Mouse (Mus musculus) stomach, postnatal 0 days (tissue): ENCODE results near the gene Fem1b. TPM values are rescaled to one million over a fixed set of nuclear protein-coding genes. Genes with fewer than 3 reads are reported as not detected.

Experiments used
- ATAC-seq: fragments of 200-750 bp; cut with Nextera tagmentation; 2 replicates; pipeline ENCODE4 v1.8.0; 2017; ENCODE audit not compliant: low FRiP score, low TSS enrichment
- DNase-seq: peaks from one replicate; pipeline ENCODE4 v3.0.0-alpha.2; 2016; ENCODE audit warnings: low spot score
- H3K27ac ChIP-seq: fragments of 300-500 bp; sonication (generic); replicated peaks from 2 replicates; pipeline ENCODE4 v1.5.1; 2014; ENCODE audit warnings: mild to moderate bottlenecking, control low read depth
- H3K27me3 ChIP-seq: fragments of 300-500 bp; sonication (generic); 2 replicates; pipeline ENCODE4 v1.6.1; 2014; ENCODE audit warnings: low read length; ENCODE audit not compliant: control insufficient read depth, insufficient read depth
- H3K36me3 ChIP-seq: fragments of 300-500 bp; sonication (generic); 2 replicates; pipeline ENCODE4 v1.6.1; 2014; ENCODE audit warnings: low read length, mixed read lengths; ENCODE audit not compliant: control insufficient read depth, insufficient read depth
- H3K4me1 ChIP-seq: fragments of 300-500 bp; sonication (generic); replicated peaks from 2 replicates; pipeline ENCODE4 v1.6.1; 2014; ENCODE audit warnings: antibody characterized with exemption; ENCODE audit not compliant: control insufficient read depth, insufficient read depth
- H3K4me2 ChIP-seq: fragments of 300-500 bp; sonication (generic); replicated peaks from 2 replicates; pipeline ENCODE4 v1.6.1; 2014; ENCODE audit warnings: low read depth, mild to moderate bottlenecking, control low read depth, moderate library complexity
- H3K4me3 ChIP-seq: fragments of 300-500 bp; sonication (generic); 2 replicates; pipeline ENCODE4 v1.5.1; 2014; ENCODE audit warnings: low read depth, low read length, control low read depth
- H3K9ac ChIP-seq: fragments of 300-500 bp; sonication (generic); 2 replicates; pipeline ENCODE4 v1.6.1; 2014; ENCODE audit warnings: mild to moderate bottlenecking, low read length, control low read depth, mixed read lengths
- H3K9me3 ChIP-seq: fragments of 300-500 bp; sonication (generic); 2 replicates; pipeline ENCODE4 v1.6.1; 2016; ENCODE audit warnings: low read length; ENCODE audit not compliant: control insufficient read depth
- CTCF ChIP-seq: IDR thresholded peaks from 2 replicates; pipeline ENCODE4 v1.5.1; 2016; ENCODE audit warnings: antibody characterized with exemption, low read depth, mild to moderate bottlenecking, moderate library complexity
- EP300 ChIP-seq: optimal IDR thresholded peaks from 2 replicates; pipeline ENCODE3; 2016; ENCODE audit warnings: antibody characterized with exemption
- WGBS: fragments of 180-500 bp; shearing (Covaris S2); extraction: QIAGEN DNeasy Blood & Tissue Kit; methylation state at CpG from one replicate; pipeline ENCODE4 v1.1.7; 2014; 5-methylcytosine and 5-hydroxymethylcytosine counted together
- polyA plus RNA-seq: library from polyadenylated mRNA; unstranded; fragments of >200 nt; fragmentation: Nextera tagmentation; extraction: Ambion mirVana; gene quantifications from 2 replicates; pipeline ENCODE4 v1.2.1, GENCODE M21; 2015

Fem1b gene
- polyA plus RNA-seq, 1 experiment from 2014 or later: 6.6 TPM

DNA sequence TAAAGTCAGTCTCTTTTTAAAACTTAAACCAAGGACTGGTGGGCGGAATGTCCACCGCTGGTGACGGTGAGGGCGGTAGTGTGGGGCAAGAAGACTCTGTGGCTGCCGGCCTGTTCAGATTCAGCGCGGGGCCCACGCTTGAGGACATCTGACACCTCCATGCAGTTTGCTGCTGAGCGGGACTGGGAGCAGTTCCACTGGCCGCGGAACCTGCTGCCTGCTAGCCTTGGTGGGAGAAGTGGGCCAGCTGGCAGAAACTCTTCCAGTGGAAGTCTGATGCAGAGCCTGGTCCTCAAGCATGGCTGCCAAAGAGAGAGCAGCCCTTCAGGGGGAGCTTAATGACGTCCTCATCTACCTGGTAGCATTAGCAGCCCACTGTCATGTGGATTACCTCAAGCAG is 21.9 kb downstream of the Fem1b start:
- Histone ChIP-seq H3K4me1 (no peaks in the 10 kb centered on the region), H3K27me3 (no peaks in the 10 kb centered on the region), H3K27ac (no peak overlapping the region), H3K9me3 (no peaks in the 10 kb centered on the region), H3K4me3 (no peak overlapping the region), H3K9ac (no peak overlapping the region), H3K36me3 (no peaks in the 10 kb centered on the region), H3K4me2 (no peak overlapping the region)
- DNase-seq (no peak), ATAC-seq (no peak)
- 88% methylated on average over 12 of the region's 12 CpGs for WGBS
- TF ChIP-seq EP300 (no peak), CTCF (no peak)

DNA sequence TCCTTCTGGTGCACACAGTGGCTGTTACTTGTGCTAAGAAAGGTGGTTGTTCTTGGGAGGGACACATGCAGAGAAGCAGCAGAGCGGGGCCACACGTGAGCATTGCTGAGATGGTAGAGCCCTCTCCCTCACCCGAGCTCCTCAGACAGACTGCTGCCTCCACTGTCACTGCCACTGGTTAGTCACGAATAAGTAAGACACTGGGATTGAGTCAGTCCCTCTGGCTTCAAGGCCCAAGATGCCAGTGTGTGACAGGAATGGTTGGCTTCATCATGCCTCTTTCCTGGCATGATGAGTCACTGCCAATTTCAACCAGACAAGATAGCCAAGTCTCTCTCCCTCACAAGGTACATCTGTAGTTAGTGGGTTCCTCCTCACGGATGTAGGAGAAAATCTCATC is 25.0 kb downstream of the Fem1b start:
- WGBS: 72% methylated on average over 5 of the region's 5 CpGs
- Histone ChIP-seq H3K4me1 (no peaks in the 10 kb centered on the region), H3K27ac (no peak overlapping the region), H3K4me2 (no peak overlapping the region), H3K9me3 (no peaks in the 10 kb centered on the region), H3K9ac (no peak overlapping the region), H3K36me3 (no peaks in the 10 kb centered on the region), H3K27me3 (no peaks in the 10 kb centered on the region), H3K4me3 (no peak overlapping the region)
- TF ChIP-seq EP300 (no peak), CTCF (no peak)
- DNase-seq (no peak), ATAC-seq (no peak)

DNA sequence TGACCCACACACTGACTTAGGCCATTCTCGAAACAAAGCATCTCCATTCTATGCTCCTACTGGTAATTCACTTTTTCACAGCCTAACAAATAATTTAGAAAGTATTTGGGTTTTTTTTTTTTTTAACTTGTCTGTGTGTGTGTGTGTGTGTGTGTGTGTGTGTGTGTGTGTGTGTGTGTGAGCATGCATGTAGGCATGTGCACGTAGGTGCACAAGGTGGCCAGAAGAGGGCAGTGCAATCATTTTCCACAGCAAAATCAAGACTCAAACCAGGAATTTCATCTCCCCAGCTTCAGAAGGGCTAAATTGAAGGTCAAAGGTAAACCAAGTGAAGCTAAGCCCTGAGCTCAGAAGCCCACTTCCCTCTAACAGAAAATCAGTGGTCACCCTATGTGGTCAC is 27.5 kb downstream of the Fem1b start:
- Histone ChIP-seq H3K9me3 (no peaks in the 10 kb centered on the region), H3K4me2 (no peak overlapping the region), H3K4me3 (no peak overlapping the region), H3K27ac (no peak overlapping the region), H3K36me3 (no peaks in the 10 kb centered on the region), H3K4me1 (no peaks in the 10 kb centered on the region), H3K9ac (no peak overlapping the region), H3K27me3 (no peaks in the 10 kb centered on the region)
- DNase-seq (no peak), ATAC-seq (no peak)
- no peak for TF ChIP-seq EP300
- peak; percentile 50 for TF ChIP-seq CTCF
- WGBS: 78% methylated on average over 2 of the region's 2 CpGs

DNA sequence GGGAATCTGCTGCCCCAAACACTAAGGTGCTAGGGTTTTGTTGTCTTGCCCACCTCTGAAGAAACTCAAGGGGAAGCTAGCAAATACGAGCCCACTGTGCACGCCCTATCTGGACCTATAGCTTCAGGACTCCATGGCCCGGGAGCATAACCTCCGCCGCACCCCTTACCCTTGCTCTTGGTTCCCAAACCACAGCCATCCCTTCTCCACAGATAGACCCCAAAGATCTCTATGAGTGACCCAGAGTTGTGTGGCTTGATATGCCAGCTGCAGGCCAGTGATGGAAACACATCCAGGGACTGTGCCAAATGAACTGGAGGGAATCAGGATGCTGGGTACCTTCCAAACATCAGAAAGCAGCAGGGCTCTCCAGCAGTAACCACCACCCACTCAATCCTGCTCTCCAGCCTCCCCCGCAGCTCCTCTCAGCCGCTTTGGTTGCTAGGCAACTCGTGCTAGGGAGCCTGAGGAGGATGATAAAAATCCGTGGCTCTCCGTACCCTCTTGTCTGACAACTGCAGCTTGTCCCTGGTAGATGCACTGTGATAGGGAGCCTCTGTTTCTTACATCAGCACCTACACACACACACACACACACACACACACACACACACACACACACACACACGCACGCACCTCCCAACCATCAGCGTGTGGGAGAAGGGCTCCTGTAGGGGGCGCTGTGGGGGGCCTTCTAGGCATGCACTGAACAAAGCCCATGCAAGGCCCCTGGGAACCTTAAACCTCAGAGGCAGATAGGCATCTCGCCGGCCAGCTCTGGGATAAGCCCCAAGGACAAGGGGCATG is 28.6 kb downstream of the Fem1b start:
- WGBS: 44% methylated on average over 16 of the region's 16 CpGs
- TF ChIP-seq CTCF (peak; percentile 55), EP300 (no peak)
- Histone ChIP-seq H3K9ac (no peak overlapping the region), H3K4me1 (no peaks in the 10 kb centered on the region), H3K4me2 (no peak overlapping the region), H3K27ac (no peak overlapping the region), H3K27me3 (no peaks in the 10 kb centered on the region), H3K36me3 (no peaks in the 10 kb centered on the region), H3K9me3 (no peaks in the 10 kb centered on the region), H3K4me3 (no peak overlapping the region)
- DNase-seq (peak; percentile 15), ATAC-seq (peak; percentile 43; the same call in 1 of the 2 replicates)

DNA sequence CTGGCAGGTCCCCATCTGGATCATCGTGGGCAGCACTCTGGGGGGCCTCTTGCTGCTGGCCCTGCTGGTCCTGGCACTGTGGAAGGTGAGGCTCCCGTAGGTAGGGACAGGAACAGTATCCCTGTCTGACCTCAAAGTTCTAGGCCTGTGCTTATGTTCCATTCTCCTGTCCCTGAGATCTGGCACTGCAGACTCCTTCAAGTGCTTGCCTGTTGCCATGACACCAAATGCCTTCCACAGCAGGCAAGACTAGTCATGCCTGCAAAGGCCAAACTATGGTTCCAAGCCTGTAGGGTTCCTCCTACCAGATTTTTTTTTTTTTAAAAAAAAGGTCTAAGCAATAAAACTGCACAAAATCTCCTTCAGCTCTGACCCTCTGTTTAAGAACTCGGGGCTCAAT is 29.8 kb downstream of the Fem1b start:
- WGBS: 45% methylated on average over 3 of the region's 3 CpGs
- no peak overlapping the region for H3K9ac ChIP-seq

DNA sequence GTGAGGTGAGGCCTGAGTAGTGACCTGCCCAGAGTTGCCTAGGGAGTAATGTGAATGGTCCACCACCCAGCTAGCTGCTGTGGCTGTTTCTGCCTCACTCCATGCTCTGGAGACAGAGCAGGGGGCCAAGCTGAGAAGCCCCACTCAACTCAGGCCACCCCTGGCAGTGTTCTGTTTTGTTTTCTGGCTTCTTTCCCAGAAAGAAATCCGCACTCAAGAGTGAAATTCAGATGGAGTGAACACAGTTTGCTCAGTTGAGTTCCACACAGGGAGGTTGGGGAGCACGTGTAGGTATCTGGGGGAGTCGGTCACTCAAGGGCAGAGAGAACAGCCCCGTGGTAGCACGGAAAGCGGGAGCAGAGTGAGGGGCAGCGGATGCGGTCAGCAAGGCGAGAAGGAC is 33.0 kb downstream of the Fem1b start:
- H3K9me3 ChIP-seq: no peaks in the 10 kb centered on the region
- no peak overlapping the region for H3K4me3 ChIP-seq
- H3K4me2 ChIP-seq: no peak overlapping the region
- 75% methylated on average over 9 of the region's 9 CpGs for WGBS
- no peak overlapping the region for H3K9ac ChIP-seq
- DNase-seq (peak; percentile 12), ATAC-seq (no peak)
- no peaks in the 10 kb centered on the region for H3K27me3 ChIP-seq
- TF ChIP-seq CTCF (no peak), EP300 (no peak)
- H3K36me3 ChIP-seq: no peaks in the 10 kb centered on the region
- H3K27ac ChIP-seq: no peak overlapping the region
- no peaks in the 10 kb centered on the region for H3K4me1 ChIP-seq

More for the DNA sequence above, 29.8 kb downstream of the Fem1b start:
- no peaks in the 10 kb centered on the region for H3K36me3 ChIP-seq
- TF ChIP-seq CTCF (no peak), EP300 (no peak)
- no peaks in the 10 kb centered on the region for H3K4me1 ChIP-seq
- no peak overlapping the region for H3K4me3 ChIP-seq
- H3K9me3 ChIP-seq: no peaks in the 10 kb centered on the region
- H3K27ac ChIP-seq: no peak overlapping the region
- ATAC-seq: no peak
- H3K27me3 ChIP-seq: no peaks in the 10 kb centered on the region
- DNase-seq: no peak
- no peak overlapping the region for H3K4me2 ChIP-seq
